Mouse (Mus musculus) layer of hippocampus, adult 2 months (tissue): ENCODE data around the gene Dnajc3. TPM values are rescaled to one million over a fixed set of nuclear protein-coding genes. Genes with fewer than 3 reads are reported as not detected.
A peak's percentile ranks its signal among the peaks of the same experiment; 100 is the strongest.
"Not testable (repeated sequence)": the region's sequence is repeated elsewhere in the genome, so short reads cannot be mapped to it uniquely, and the experiment has no call there.

Experiments used
- DNase-seq, 2 experiments: peaks; one replicate each; pipeline ENCODE4 v3.0.0; 2022; ENCODE audit warnings: low spot score in 2 of 2
- H3K27ac ChIP-seq: fragments of 200-600 bp; 2 replicates; pipeline ENCODE4 v1.8.1; 2022
- H3K4me3 ChIP-seq: fragments of 200-600 bp; 2 replicates; pipeline ENCODE4 v1.8.1; 2022; ENCODE audit warnings: mild to moderate bottlenecking
- CTCF ChIP-seq: fragments of 200-600 bp; conservative IDR thresholded peaks from 2 replicates; pipeline ENCODE4 v1.8.1; 2022; ENCODE audit warnings: antibody characterized with exemption, mild to moderate bottlenecking, moderate library complexity
- total RNA-seq, 2 experiments: library from RNA; stranded (reverse); gene quantifications; 2 replicates each; pipeline ENCODE4 v1.2.3; 2021

Dnajc3 gene
- total RNA-seq, 2 experiments from 2014 or later: 34.7 to 37.3 TPM

- no peak for DNase-seq
- peak overlapping the region; percentile 23; the same call in 1 of the 2 replicates for H3K27ac ChIP-seq
- no peak overlapping the region for H3K4me3 ChIP-seq
- TF ChIP-seq CTCF: no peak
These were observed 42.0 kb downstream of the Dnajc3 start for GRCm38 (mm10) chr14:118979571-118980325.

- TF ChIP-seq CTCF: no peak
- Histone ChIP-seq H3K27ac (peak overlapping the region; percentile 23; the same call in 1 of the 2 replicates), H3K4me3 (no peak overlapping the region)
- no peak for DNase-seq
These were observed 42.6 kb downstream of the Dnajc3 start for GRCm38 (mm10) chr14:118980358-118980757.

- TF ChIP-seq CTCF: no peak
- Histone ChIP-seq H3K4me3 (no peak overlapping the region), H3K27ac (no peak overlapping the region)
- no peak for DNase-seq
These were observed 43.1 kb downstream of the Dnajc3 start for GRCm38 (mm10) chr14:118980890-118981289.

GRCm38 (mm10) chr14:118981711-118982428 is 44.1 kb downstream of the Dnajc3 start:
- H3K4me3 ChIP-seq, DNase-seq: not testable (repeated sequence)
- H3K27ac ChIP-seq: peak overlapping the region; percentile 68

- H3K4me3 ChIP-seq: not testable (repeated sequence)
These were observed 44.8 kb downstream of the Dnajc3 start for GRCm38 (mm10) chr14:118982429-118983045.

GRCm38 (mm10) chr14:118983396-118983795 is 45.6 kb downstream of the Dnajc3 start:
- H3K27ac ChIP-seq: no peak overlapping the region; the same call in 1 of the 2 replicates

More at GRCm38 (mm10) chr14:118982429-118983045, 44.8 kb downstream of the Dnajc3 start:
- DNase-seq: not testable (repeated sequence)
- H3K27ac ChIP-seq: peak overlapping the region; percentile 74

GRCm38 (mm10) chr14:118984161-118984560 is 46.4 kb downstream of the Dnajc3 start:
- Histone ChIP-seq H3K4me3 (no peak overlapping the region), H3K27ac (no peak overlapping the region)
- DNase-seq: no peak
- TF ChIP-seq CTCF: no peak

More at GRCm38 (mm10) chr14:118983396-118983795, 45.6 kb downstream of the Dnajc3 start:
- no peak for DNase-seq
- TF ChIP-seq CTCF: no peak
- no peak overlapping the region for H3K4me3 ChIP-seq

- peak; percentile 56 to 82 for DNase-seq
- no peak overlapping the region for H3K4me3 ChIP-seq
- TF ChIP-seq CTCF: peak; percentile 95
- 0 out of 2 replicates have a peak overlapping the region, but pooled peaks have one; percentile 14 for H3K27ac ChIP-seq
These were observed 49.1 kb downstream of the Dnajc3 start for GRCm38 (mm10) chr14:118986653-118987522.

GRCm38 (mm10) chr14:118987523-118988496 is 50.0 kb downstream of the Dnajc3 start:
- TF ChIP-seq CTCF: no peak
- no peak overlapping the region for H3K4me3 ChIP-seq
- H3K27ac ChIP-seq: no peak overlapping the region
- no peak for DNase-seq

GRCm38 (mm10) chr14:118995226-118995925 is 57.6 kb downstream of the Dnajc3 start:
- DNase-seq: no peak
- Histone ChIP-seq H3K4me3 (no peak overlapping the region), H3K27ac (no peak overlapping the region)
- no peak for TF ChIP-seq CTCF

- peak in 1 of 2 experiments; percentile 38 for DNase-seq
- Histone ChIP-seq H3K4me3 (no peak overlapping the region), H3K27ac (no peak overlapping the region)
- peak; percentile 79 for TF ChIP-seq CTCF
These were observed 65.5 kb downstream of the Dnajc3 start for GRCm38 (mm10) chr14:119003320-119003719.
